8 mouse cellular contexts compared by ENCODE assay signal in genomic region chr12:12401051-12401465, GRCm38 (mm10).
A peak's percentile ranks its signal among the peaks of the same experiment; 100 is the strongest.
DNase-seq lines count a peak whose midpoint lies in the region; ATAC-seq and TF ChIP-seq lines count a peak whose summit lies in the region.

No protein-coding gene starts in this region.

- peak; percentile 87 for ATAC-seq in common myeloid progenitor, adult 5-6 weeks (replicated peaks; ENCODE audit: low read depth, poor library complexity, severe bottlenecking)
- peak; percentile 80; the same call in 1 of the 2 replicates for ATAC-seq in hindbrain, postnatal 0 days

- peak; percentile 61 for DNase-seq in adrenal gland, adult 2 months
- peak; percentile 63 for DNase-seq in gastrocnemius, postnatal 10 days
- DNase-seq in hindbrain, postnatal 0 days (ENCODE audit: low spot score): peak; percentile 63
- DNase-seq in layer of hippocampus, postnatal 14 days (ENCODE audit: low spot score in 2 of 2): peak; percentile 64 to 67
- DNase-seq in lung, postnatal 36 days: peak; percentile 71
- peak; percentile 44 for DNase-seq in right cerebral cortex, postnatal 14 days
- DNase-seq in adipocyte (ENCODE audit: low spot score): no peak

- no peaks in the 10 kb centered on the region for H3K9me3 ChIP-seq in hindbrain, postnatal 0 days (ENCODE audit: low read length)

- no peak overlapping the region for H3K9ac ChIP-seq in hindbrain, postnatal 0 days (replicated peaks; ENCODE audit: low read length)

- H3K27me3 ChIP-seq in hindbrain, postnatal 0 days (ENCODE audit: insufficient read depth, low read length): no peaks in the 10 kb centered on the region

- no peak overlapping the region for H3K27ac ChIP-seq in hindbrain, postnatal 0 days

- no peaks in the 10 kb centered on the region for H3K36me3 ChIP-seq in hindbrain, postnatal 0 days (ENCODE audit: insufficient read depth, low read length)

- 0 out of 2 replicates have a peak overlapping the region, but pooled peaks have one; percentile 13 for H3K4me3 ChIP-seq in hindbrain, postnatal 0 days (ENCODE audit: low read length)

- peak; percentile 74 for TF ChIP-seq CTCF in hindbrain, postnatal 0 days (IDR thresholded peaks at IDR 0.05; ENCODE audit: low read depth)

- WGBS in hindbrain, postnatal 0 days: 49% methylated on average over 9 of the region's 9 CpGs

- H3K4me2 ChIP-seq in hindbrain, postnatal 0 days (ENCODE audit: low read depth, low read length): peak overlapping the region; percentile 43

- no peaks in the 10 kb centered on the region for H3K4me1 ChIP-seq in hindbrain, postnatal 0 days (ENCODE audit: insufficient read depth, low read length)
